Mouse (Mus musculus): Measurements from ENCODE around the gene Pfn1. TPM values are rescaled to one million over a fixed set of nuclear protein-coding genes. Genes with fewer than 3 reads are reported as not detected.

Pfn1 gene
- polyA plus RNA-seq, 1 experiment from 2014 or later: 1,384 TPM

DNA sequence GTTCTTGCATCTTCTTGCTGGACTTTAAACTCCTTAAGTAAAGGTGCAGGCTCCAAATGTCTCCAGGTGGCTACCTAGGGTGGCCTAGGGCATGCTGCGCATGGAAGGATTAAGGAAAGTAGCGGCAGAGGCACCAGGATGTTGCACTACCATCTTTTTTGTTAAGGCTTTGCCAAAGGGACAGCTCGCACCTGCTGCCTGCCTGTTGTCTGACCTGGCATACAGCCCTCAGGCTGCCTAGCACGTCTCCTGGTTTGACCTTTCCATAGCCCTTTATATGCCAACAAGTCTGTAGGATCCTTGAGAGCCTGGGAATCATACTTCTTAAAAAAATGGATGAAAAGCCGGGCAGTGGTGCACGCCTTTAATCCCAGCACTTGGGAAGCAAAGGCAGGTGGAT lies 11.4 kb downstream of the Pfn1 start:
- Histone ChIP-seq H3K36me3 (ENCODE audit: control insufficient read depth, insufficient read depth, low read length) (peaks cover 35% of the 10 kb centered on the region), H3K4me1 (ENCODE audit: control insufficient read depth in 2 of 2, insufficient read depth in 2 of 2, low read length in 2 of 2) (peaks cover 22 to 25% of the 10 kb centered on the region in 2 experiments), H3K4me3 (ENCODE audit: control insufficient read depth in 1 of 2, insufficient read depth in 1 of 2, low read depth in 1 of 2, low read length in 2 of 2) (no peak overlapping the region), H3K27ac (replicated peaks in 1 of 2; ENCODE audit: control insufficient read depth in 1 of 2, insufficient read depth in 1 of 2, low read depth in 2 of 2, low read length in 2 of 2) (no peak overlapping the region), H3K4me2 (ENCODE audit: low read length) (no peak overlapping the region), H3K9me3 (ENCODE audit: control insufficient read depth, low read length) (no peaks in the 10 kb centered on the region), H3K27me3 (ENCODE audit: control insufficient read depth, insufficient read depth, low read length) (no peaks in the 10 kb centered on the region), H3K9ac (ENCODE audit: low read length) (no peak overlapping the region)
- 91% methylated on average over 6 of the region's 6 CpGs for WGBS
- ATAC-seq (ENCODE audit: insufficient number of reproducible peaks, insufficient read depth, low FRiP score, low read depth): no peak

DNA sequence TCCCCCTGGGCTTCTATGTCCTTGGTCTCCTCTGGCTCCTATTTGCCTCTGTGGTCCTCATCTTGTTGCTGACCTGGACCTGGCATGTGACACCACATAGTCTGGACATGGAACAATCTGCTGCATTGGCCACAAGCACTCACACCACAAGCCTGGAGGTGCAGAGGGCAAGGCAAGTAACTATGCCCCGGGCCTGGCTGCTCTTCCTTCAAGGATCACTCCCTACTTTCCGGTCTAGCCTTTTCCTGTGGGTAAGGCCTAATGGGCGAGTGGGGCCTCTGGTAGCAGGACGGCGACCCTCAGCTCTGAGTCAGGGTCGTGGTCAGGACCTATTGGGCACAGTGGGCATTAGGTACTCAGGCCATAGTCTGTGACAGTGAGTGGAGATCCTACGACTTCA lies 13.2 kb downstream of the Pfn1 start:
- ATAC-seq (ENCODE audit: insufficient number of reproducible peaks, insufficient read depth, low FRiP score, low read depth): no peak
- WGBS: 78% methylated on average over 7 of the region's 7 CpGs
- Histone ChIP-seq H3K9me3 (ENCODE audit: control insufficient read depth, low read length) (no peaks in the 10 kb centered on the region), H3K4me2 (ENCODE audit: low read length) (no peak overlapping the region), H3K27ac (replicated peaks in 1 of 2; ENCODE audit: control insufficient read depth in 1 of 2, insufficient read depth in 1 of 2, low read depth in 2 of 2, low read length in 2 of 2) (no peak overlapping the region), H3K4me1 (ENCODE audit: control insufficient read depth in 2 of 2, insufficient read depth in 2 of 2, low read length in 2 of 2) (peaks cover 22% of the 10 kb centered on the region in 2 experiments), H3K36me3 (ENCODE audit: control insufficient read depth, insufficient read depth, low read length) (peaks cover 35% of the 10 kb centered on the region), H3K27me3 (ENCODE audit: control insufficient read depth, insufficient read depth, low read length) (no peaks in the 10 kb centered on the region), H3K4me3 (ENCODE audit: control insufficient read depth in 1 of 2, insufficient read depth in 1 of 2, low read depth in 1 of 2, low read length in 2 of 2) (no peak overlapping the region), H3K9ac (ENCODE audit: low read length) (no peak overlapping the region)

DNA sequence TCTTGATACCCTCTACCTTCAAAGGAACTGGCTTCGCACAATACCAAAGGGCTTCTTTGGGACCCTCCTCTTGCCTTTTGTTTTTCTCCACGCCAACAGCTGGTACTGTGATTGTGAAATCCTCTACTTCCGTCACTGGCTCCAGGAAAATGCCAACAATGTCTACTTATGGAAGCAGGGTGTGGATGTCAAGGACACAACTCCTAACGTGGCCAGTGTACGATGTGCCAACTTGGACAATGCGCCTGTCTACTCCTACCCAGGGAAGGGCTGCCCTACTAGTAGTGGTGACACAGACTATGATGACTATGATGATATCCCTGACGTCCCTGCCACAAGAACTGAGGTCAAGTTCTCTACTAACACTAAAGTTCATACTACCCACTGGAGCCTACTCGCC lies 14.5 kb downstream of the Pfn1 start:
- Histone ChIP-seq H3K27me3 (ENCODE audit: control insufficient read depth, insufficient read depth, low read length) (no peaks in the 10 kb centered on the region), H3K4me3 (ENCODE audit: control insufficient read depth in 1 of 2, insufficient read depth in 1 of 2, low read depth in 1 of 2, low read length in 2 of 2) (no peak overlapping the region), H3K4me1 (ENCODE audit: control insufficient read depth in 2 of 2, insufficient read depth in 2 of 2, low read length in 2 of 2) (peaks cover 10 to 11% of the 10 kb centered on the region in 2 experiments), H3K27ac (replicated peaks in 1 of 2; ENCODE audit: control insufficient read depth in 1 of 2, insufficient read depth in 1 of 2, low read depth in 2 of 2, low read length in 2 of 2) (no peak overlapping the region), H3K4me2 (ENCODE audit: low read length) (no peak overlapping the region), H3K9ac (ENCODE audit: low read length) (no peak overlapping the region), H3K36me3 (ENCODE audit: control insufficient read depth, insufficient read depth, low read length) (peaks cover 26% of the 10 kb centered on the region), H3K9me3 (ENCODE audit: control insufficient read depth, low read length) (no peaks in the 10 kb centered on the region)
- 79% methylated on average over 8 of the region's 8 CpGs for WGBS
- ATAC-seq (ENCODE audit: insufficient number of reproducible peaks, insufficient read depth, low FRiP score, low read depth): no peak

DNA sequence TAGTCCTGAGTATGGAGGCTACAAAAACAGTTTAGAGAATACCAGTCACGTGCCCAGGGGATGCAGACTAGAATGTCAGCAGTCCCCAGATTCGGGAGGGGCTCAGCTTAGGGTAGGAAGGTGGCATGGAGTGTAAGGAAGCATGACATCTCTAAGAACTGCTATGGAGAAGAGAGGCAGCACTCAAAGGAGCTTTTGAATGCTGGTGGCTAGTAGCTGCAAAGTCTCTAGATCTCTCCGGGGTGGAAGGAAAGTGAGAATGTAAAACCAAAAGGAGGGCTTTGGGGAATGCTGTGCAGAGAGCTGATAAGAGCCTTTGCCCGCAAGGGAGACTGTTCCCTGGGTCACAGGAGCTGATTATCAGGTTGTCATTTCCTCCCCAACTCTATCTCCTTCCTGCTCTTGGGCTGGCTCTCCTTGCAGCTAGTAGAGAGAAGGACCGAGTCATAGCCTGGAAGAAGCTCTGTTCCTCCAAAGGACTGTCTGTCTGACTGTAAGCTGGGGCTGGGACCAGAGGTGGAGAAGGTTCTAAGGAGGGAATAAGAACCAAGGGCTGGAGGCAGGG lies 15.6 kb downstream of the Pfn1 start, which contains the start of gene Gp1ba:
Gene Gp1ba, plus strand, starts transcription at position 409 of the 565 bp plus-strand sequence.
- WGBS: 0% methylated on average over 5 of the region's 5 CpGs
- Histone ChIP-seq H3K4me2 (ENCODE audit: low read length) (no peak within 1 kb of the TSS), H3K9ac (ENCODE audit: low read length) (no peak within 1 kb of the TSS; the same call in 1 of the 2 replicates), H3K4me3 (ENCODE audit: control insufficient read depth in 1 of 2, insufficient read depth in 1 of 2, low read depth in 1 of 2, low read length in 2 of 2) (no peak within 1 kb of the TSS), H3K4me1 (ENCODE audit: control insufficient read depth in 2 of 2, insufficient read depth in 2 of 2, low read length in 2 of 2) (peaks cover 10 to 11% of the 10 kb centered on the region in 2 experiments), H3K36me3 (ENCODE audit: control insufficient read depth, insufficient read depth, low read length) (peaks cover 14% of the 10 kb centered on the region), H3K27me3 (ENCODE audit: control insufficient read depth, insufficient read depth, low read length) (no peaks in the 10 kb centered on the region), H3K9me3 (ENCODE audit: control insufficient read depth, low read length) (no peaks in the 10 kb centered on the region), H3K27ac (replicated peaks in 1 of 2; ENCODE audit: control insufficient read depth in 1 of 2, insufficient read depth in 1 of 2, low read depth in 2 of 2, low read length in 2 of 2) (peak within 1 kb of the TSS; percentile 68 to 77)
- no peak for ATAC-seq (ENCODE audit: insufficient number of reproducible peaks, insufficient read depth, low FRiP score, low read depth)

DNA sequence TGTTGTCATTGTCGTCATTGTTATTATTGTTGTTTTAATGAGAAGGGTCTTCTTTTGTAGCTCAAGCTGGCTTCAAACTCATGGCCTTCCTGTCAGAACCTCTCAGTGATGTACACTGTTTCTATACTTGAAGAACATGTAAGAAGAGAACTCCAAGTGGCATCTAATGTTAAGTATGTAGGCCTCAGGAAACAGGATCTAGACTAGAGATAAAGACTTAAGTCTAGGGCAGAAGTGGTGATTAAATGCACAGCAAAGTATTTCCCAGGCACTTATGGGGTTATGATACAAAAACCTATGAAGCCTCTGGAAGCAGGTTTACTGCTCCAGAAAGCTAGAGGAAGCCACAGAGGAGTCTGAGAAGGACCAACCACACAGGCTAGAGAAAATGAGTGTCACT lies 16.2 kb downstream of the Pfn1 start:
- H3K9me3 ChIP-seq (ENCODE audit: control insufficient read depth, low read length): no peaks in the 10 kb centered on the region
- peaks cover 10 to 11% of the 10 kb centered on the region in 2 experiments for H3K4me1 ChIP-seq (ENCODE audit: control insufficient read depth in 2 of 2, insufficient read depth in 2 of 2, low read length in 2 of 2)
- no peak for ATAC-seq (ENCODE audit: insufficient number of reproducible peaks, insufficient read depth, low FRiP score, low read depth)
- no peak overlapping the region for H3K4me3 ChIP-seq (ENCODE audit: control insufficient read depth in 1 of 2, insufficient read depth in 1 of 2, low read depth in 1 of 2, low read length in 2 of 2)
- peak overlapping the region; percentile 57 to 68 for H3K27ac ChIP-seq (replicated peaks in 1 of 2; ENCODE audit: control insufficient read depth in 1 of 2, insufficient read depth in 1 of 2, low read depth in 2 of 2, low read length in 2 of 2)
- H3K27me3 ChIP-seq (ENCODE audit: control insufficient read depth, insufficient read depth, low read length): no peaks in the 10 kb centered on the region
- 56% methylated on average over 1 of the region's 1 CpGs for WGBS
- no peak overlapping the region; the same call in 1 of the 2 replicates for H3K9ac ChIP-seq (ENCODE audit: low read length)
- H3K36me3 ChIP-seq (ENCODE audit: control insufficient read depth, insufficient read depth, low read length): peaks cover 9% of the 10 kb centered on the region
- no peak overlapping the region for H3K4me2 ChIP-seq (ENCODE audit: low read length)

DNA sequence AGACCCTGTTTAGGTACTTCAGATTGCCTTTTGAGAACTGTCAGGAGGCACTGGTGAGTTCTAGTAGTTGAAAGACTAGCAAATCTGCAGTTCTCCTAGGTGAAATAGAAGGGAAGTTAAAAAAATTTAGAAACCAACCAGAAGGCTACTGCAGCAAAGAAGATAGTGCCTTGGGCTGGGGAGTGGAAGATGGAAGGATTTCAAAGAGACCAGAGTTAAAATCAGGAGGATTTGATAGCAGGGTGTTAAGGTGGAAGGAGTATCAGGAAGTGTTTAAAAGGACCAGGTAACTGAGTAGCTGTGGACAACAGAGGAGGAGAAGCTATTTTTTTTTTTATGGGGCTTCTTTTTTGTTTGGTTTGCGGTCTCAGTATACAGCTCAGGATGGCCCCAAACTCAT lies 16.7 kb downstream of the Pfn1 start:
- Histone ChIP-seq H3K4me1 (ENCODE audit: control insufficient read depth in 2 of 2, insufficient read depth in 2 of 2, low read length in 2 of 2) (peaks cover 10 to 11% of the 10 kb centered on the region in 2 experiments), H3K9ac (ENCODE audit: low read length) (no peak overlapping the region), H3K27me3 (ENCODE audit: control insufficient read depth, insufficient read depth, low read length) (no peaks in the 10 kb centered on the region), H3K36me3 (ENCODE audit: control insufficient read depth, insufficient read depth, low read length) (peaks cover 4% of the 10 kb centered on the region), H3K4me3 (ENCODE audit: control insufficient read depth in 1 of 2, insufficient read depth in 1 of 2, low read depth in 1 of 2, low read length in 2 of 2) (no peak overlapping the region), H3K9me3 (ENCODE audit: control insufficient read depth, low read length) (no peaks in the 10 kb centered on the region), H3K27ac (replicated peaks in 1 of 2; ENCODE audit: control insufficient read depth in 1 of 2, insufficient read depth in 1 of 2, low read depth in 2 of 2, low read length in 2 of 2) (peak overlapping the region in 1 of 2 experiments; percentile 68; a peak in 1 of 4 replicates), H3K4me2 (ENCODE audit: low read length) (no peak overlapping the region)
- 94% methylated on average over 1 of the region's 1 CpGs for WGBS
- no peak for ATAC-seq (ENCODE audit: insufficient number of reproducible peaks, insufficient read depth, low FRiP score, low read depth)

DNA sequence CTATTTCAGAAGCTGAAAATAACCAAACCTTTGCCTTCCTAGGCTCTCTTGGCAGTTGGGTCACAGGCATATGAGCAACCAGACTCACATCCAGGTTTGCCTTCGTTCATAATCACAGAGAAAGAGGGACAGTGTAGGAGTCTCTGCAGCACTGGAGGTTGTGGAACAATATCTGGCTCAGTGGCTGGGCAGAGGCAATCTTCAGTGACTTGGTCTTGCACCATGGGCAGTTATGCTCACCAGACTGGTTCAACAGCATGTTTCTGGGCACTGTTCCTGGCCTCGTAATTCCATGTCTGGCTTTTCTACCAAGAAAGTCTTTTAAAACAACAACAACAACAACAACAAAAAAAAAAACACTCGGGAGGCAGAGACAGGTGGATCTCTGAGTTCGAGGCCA lies 18.8 kb downstream of the Pfn1 start:
- peaks cover 10 to 11% of the 10 kb centered on the region in 2 experiments for H3K4me1 ChIP-seq (ENCODE audit: control insufficient read depth in 2 of 2, insufficient read depth in 2 of 2, low read length in 2 of 2)
- no peak for ATAC-seq (ENCODE audit: insufficient number of reproducible peaks, insufficient read depth, low FRiP score, low read depth)
- no peak overlapping the region for H3K4me2 ChIP-seq (ENCODE audit: low read length)
- H3K27me3 ChIP-seq (ENCODE audit: control insufficient read depth, insufficient read depth, low read length): no peaks in the 10 kb centered on the region
- no peak overlapping the region for H3K27ac ChIP-seq (replicated peaks in 1 of 2; ENCODE audit: control insufficient read depth in 1 of 2, insufficient read depth in 1 of 2, low read depth in 2 of 2, low read length in 2 of 2)
- 78% methylated on average over 4 of the region's 4 CpGs for WGBS
- no peaks in the 10 kb centered on the region for H3K36me3 ChIP-seq (ENCODE audit: control insufficient read depth, insufficient read depth, low read length)
- H3K4me3 ChIP-seq (ENCODE audit: control insufficient read depth in 1 of 2, insufficient read depth in 1 of 2, low read depth in 1 of 2, low read length in 2 of 2): no peak overlapping the region
- no peak overlapping the region for H3K9ac ChIP-seq (ENCODE audit: low read length)
- H3K9me3 ChIP-seq (ENCODE audit: control insufficient read depth, low read length): no peaks in the 10 kb centered on the region

DNA sequence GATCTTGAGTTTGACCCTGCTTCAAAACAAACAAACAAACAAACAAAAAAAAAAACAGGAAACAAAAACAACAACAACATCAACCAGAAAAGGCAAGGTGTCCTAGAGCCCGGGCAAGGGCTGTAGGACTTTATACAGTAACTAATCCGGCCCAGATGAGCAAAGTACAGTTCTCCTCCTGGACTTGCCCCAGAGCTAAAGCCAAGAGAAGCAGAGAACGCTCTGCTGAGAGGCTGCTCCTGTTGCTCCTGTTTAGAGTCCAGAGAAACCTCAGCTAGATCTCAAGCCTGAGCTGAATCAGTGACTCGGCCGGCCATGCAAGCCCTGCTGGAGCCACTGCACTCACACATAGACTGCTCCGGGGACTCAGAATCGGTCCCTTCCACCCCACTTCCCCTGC lies 24.3 kb downstream of the Pfn1 start:
- no peak for ATAC-seq (ENCODE audit: insufficient number of reproducible peaks, insufficient read depth, low FRiP score, low read depth)
- Histone ChIP-seq H3K4me2 (ENCODE audit: low read length) (no peak overlapping the region), H3K4me3 (ENCODE audit: control insufficient read depth in 1 of 2, insufficient read depth in 1 of 2, low read depth in 1 of 2, low read length in 2 of 2) (no peak overlapping the region), H3K4me1 (ENCODE audit: control insufficient read depth in 2 of 2, insufficient read depth in 2 of 2, low read length in 2 of 2) (no peaks in the 10 kb centered on the region), H3K9ac (ENCODE audit: low read length) (no peak overlapping the region), H3K27ac (replicated peaks in 1 of 2; ENCODE audit: control insufficient read depth in 1 of 2, insufficient read depth in 1 of 2, low read depth in 2 of 2, low read length in 2 of 2) (no peak overlapping the region), H3K36me3 (ENCODE audit: control insufficient read depth, insufficient read depth, low read length) (no peaks in the 10 kb centered on the region), H3K9me3 (ENCODE audit: control insufficient read depth, low read length) (no peaks in the 10 kb centered on the region), H3K27me3 (ENCODE audit: control insufficient read depth, insufficient read depth, low read length) (no peaks in the 10 kb centered on the region)
- WGBS: 53% methylated on average over 7 of the region's 7 CpGs
